Mouse (Mus musculus): ENCODE results near the gene Htr1f.
A peak's percentile ranks its signal among the peaks of the same experiment; 100 is the strongest.

Gene Htr1f

DNA sequence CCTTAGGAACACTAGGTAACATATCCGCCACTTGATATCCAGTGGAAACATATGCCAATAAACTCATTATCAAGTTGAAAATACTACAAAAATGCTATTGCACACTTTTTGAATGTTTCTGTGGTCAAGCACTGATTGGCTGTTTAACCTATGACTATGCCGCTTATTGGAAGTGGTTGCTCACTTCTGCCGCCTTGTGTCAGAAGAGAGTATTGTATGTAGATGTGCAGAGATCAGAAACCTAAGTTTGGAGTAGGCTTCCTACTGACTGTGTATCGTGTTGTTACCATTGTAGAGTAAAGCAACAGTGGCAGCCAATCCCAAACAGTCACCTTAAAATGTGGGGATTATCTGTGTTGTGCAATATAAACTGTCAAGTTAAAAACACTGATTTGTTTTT is 144.0 kb downstream of the Htr1f start:
- no peak for DNase-seq

DNA sequence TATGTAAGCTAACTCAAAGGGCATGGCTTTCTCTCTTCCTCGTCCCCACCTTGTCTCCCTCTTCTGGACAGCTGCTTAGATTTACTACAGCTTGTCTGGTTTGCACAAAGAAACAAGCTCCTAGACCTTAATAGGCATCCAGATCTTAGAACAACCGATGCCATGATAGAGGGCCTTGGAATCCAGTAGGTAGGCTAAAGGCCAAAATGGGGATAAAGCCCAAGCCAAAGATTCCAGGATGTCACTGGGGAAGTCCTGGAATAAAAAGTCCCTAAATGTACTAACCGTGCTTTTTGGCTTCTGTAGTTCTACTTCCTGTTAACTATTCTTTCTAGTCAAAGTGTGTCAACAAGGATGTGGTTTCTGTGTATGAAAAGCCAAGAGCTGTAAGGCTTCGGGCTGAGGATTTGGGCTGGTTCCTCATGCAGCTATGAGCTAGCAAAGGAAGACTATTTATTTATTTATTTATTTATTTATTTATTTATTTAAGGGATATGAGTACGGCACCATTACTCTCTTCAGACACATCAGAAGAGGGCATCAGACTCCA is 163.9 kb downstream of the Htr1f start:
- no peak for DNase-seq

GRCm38 (mm10) chr16:64934793-64935192 is 170.9 kb downstream of the Htr1f start:
- DNase-seq = no peak

DNA sequence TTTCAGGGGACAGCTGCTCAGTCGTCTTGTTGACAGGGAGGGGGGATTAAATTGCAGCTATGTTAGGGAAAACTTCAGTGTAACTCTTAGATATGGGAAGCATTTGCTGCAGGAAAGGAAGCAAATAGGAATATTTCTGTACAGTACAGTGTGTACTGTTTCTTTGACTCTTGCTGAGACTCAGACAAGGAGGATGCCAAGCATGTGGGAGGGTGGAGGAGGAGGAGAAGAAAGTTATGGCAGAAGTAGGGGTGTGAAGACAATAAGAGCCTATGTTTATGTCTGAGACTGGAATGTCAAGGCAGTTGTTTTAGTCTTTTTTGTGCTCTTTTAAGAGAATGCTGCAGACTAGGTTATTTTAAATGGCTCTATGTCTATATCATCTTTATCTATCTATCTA is 171.6 kb downstream of the Htr1f start:
- DNase-seq = no peak

DNA sequence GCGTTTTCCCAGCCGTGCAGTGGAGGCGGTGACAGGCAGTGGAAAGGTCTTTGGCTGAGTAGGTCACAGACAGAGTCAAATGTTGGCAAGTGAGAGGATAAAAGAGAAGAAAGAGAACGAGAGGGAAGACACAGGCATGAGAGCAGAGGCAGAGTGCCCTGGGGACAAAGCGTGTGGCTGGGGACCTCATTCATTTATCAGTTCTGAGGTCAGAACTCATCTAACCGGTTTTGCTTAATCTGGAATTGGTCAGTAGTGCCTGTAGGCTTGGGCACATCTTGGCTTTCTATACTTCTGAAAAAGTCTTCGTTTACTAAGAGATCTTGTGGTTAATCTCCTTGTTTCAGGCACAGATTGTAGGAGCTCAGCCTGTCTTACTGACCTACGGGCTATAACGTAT is 182.2 kb downstream of the Htr1f start:
- DNase-seq = no peak

GRCm38 (mm10) chr16:64908747-64909146 is 196.9 kb downstream of the Htr1f start:
- DNase-seq = no peak

DNA sequence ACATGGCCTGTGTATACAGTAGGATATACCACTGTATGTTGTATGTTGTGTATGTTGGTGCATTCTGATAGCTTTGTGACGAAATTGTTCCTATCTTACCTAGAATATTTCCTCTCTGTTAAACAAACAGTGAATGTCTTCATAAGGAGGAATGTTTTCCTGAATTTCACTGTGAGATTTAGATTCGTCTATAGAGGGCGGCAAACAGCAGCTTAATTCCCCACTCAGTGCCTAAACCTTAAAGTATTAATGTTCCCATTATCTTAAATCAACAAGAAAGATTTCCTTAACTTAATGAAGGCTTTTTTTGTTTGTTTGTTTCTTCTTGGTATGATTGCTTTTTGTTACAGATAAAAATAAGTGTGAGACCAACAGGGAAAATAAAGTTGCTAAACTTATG is 198.5 kb downstream of the Htr1f start:
- DNase-seq = no peak

DNA sequence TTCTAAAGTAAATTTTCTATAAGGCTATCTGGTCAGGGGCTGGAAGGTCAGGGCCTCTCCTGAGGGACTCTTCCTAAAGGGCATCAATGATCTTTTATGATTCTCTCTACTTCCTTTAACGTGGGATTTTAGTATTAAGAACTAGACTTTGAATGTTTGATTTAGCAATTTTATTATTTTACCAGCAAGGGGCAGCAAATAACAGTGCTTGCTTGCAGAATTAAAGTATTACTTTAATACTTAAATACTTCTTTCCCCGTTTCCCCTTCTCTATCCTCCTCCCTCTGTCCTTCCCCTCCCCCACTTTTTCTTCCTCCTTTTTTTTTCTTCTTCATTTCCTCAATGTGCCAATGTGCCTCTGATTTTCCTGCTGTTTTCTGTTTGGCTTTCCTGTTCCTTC is 202.3 kb downstream of the Htr1f start:
- no peak for DNase-seq

GRCm38 (mm10) chr16:64899084-64899483 is 206.6 kb downstream of the Htr1f start:
- peak in 1 of 2 experiments; percentile 17 for DNase-seq

DNA sequence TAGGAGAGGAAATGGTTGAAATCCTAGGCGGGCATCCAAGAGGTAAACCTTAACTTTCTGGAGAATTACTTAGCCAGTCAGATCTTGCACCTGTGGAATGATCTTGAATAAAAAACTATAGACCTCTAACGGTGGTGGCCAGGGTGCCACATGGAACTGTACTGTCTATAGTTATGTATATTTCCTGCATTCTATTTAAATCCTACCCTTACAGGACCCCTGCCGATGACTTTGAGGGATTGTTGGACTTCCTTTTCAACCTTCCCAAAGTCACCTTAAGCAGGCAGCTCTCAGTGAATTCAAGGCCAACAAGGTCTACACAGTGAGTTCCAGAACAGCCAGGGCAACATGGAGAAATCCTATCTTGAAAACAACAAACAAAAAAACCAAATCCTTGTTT is 216.2 kb downstream of the Htr1f start:
- DNase-seq = no peak

DNA sequence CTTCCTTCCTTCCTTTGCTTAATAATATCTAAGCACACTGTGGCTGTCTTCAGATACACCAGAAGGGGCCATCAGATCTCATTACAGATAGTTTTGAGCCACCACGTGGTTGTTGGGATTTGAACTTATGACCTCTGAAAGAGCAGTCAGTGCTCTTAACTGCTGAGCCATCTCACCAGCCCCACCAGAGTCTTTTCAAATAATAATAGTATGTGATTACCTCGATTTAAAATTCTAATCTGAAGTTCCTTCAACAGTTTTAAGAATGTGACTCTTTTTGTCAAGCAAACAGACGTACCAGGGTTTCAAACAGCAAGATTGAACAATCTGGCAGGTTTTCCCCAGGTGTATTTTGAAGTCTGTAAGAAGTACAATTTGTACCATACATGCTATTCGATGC is 220.1 kb downstream of the Htr1f start:
- no peak for DNase-seq

- no peak for DNase-seq
Measured at GRCm38 (mm10) chr16:64885142-64885541, 220.5 kb downstream of the Htr1f start.

DNA sequence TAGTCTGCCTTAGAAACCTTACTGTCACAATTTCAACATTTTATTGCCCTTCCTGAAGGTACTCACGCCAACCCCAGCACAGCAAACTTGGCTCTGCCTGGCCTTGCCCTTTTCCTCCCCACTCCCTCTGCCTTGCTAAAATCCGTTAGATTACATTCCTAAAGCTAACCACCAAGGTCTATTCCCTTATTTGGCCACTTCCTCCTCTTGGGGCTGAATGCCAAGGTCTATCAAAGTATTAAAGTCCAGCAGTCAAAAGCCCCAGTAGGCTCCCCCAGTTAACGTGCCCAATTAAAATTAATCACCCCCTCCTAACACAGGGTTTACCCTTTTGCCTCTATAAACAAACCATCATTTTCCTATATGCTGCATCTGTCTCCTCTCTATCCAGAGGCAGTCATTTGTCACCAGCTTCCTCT is 221.2 kb downstream of the Htr1f start:
- DNase-seq = no peak

DNA sequence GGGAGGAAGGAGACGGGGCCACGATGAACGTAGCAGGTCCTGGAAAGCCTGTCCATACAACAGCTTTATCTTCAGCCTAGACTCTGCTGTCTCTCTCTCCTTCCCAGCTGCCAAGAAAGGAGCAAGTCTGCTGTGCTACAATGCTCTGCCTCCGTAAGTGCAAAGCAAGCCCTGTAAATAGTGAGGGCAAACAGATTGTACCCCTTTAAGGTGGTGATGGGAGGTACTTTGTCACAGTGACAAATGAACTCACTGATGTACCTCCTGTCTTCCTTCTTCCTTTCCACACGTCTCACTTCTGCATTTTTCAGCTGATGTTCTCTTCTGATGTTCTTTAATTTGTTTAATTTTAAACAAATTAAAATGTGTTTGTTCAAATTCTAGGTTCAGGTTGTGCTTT is 221.8 kb downstream of the Htr1f start:
- DNase-seq = no peak

DNA sequence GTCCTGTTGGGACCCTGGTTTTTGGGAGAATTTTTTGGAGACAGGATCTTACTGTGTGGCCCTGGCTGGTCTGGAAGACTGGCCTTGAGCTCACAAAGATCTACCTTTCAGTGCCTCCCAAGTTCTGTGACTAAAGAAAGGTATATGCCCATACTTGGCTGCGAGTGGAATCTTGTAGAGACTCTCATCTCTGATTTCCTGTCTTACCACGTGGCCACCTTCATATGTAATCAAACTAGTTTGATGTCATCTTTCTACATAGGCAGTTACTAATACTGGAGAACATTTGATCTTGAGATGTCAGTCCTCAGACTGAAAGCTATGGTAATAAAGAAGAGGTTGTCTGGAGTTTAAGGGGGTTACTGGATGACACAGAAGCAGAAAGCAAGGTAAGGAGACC is 224.2 kb downstream of the Htr1f start:
- no peak for DNase-seq

GRCm38 (mm10) chr16:64880986-64881385 is 224.7 kb downstream of the Htr1f start:
- no peak for DNase-seq

DNA sequence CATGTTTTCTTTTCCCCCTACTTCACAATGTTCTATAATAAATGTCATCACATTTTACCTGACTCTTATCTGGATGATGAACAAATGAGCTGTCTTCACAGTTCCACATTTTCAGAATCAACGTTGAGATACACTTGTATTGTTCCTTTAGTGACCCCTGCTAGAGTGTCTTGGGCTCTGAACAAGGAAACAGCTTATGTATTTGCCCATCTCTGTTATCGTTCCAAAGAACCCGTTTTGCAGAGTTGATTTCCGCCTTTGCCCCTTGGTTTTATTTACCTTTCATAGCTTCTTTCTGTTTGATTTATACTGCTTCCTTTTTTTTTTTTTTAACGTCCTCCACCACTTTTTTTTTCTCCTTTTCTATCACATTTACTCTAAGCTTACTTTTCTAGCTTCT is 225.9 kb downstream of the Htr1f start:
- DNase-seq = no peak

GRCm38 (mm10) chr16:64878611-64879132 is 227.0 kb downstream of the Htr1f start:
- no peak for DNase-seq

GRCm38 (mm10) chr16:64877314-64877713 is 228.3 kb downstream of the Htr1f start:
- peak; percentile 17 to 41 for DNase-seq

GRCm38 (mm10) chr16:64876631-64877265 is 228.9 kb downstream of the Htr1f start:
- no peak for DNase-seq

DNA sequence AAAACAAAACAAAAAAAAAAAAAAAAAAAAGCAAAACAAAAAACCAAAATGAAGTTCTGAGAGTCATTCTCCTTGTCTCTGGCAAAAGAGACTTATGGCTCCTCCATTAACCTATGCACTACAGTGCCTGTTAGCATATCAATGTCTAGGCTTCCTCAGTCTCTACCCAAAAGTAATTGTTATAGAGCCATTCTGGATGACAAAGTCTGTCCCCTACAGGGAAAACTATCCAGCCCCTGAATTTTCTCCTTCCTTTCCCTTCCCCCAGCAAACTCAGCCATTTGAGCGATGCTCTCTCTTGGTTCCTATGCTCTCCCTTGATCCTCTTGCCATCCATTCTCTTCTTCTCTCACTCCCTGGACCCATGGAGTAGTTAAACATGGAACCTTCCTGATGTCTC is 229.8 kb downstream of the Htr1f start:
- no peak for DNase-seq

DNA sequence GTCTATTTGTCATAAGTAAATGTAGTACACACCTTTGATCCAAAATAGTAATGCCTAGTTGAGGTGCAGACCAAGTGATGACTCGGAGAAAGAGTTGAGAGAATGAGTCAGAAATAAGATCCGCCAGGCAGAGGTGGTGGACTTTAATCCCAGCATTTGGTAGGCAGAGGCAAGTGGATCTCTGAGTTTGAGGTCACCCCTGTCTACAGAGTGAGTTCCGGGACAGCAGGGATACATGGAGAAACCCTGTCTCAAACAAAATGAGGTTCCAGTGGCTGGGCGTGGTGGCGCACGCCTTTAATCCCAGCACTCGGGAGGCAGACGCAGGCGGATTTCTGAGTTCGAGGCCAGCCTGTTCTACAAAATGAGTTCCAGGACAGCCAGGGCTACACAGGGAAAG is 230.3 kb downstream of the Htr1f start:
- no peak for DNase-seq

Measured in lung, postnatal 4 days (tissue).